10 mouse cellular contexts compared by ENCODE assay signal in the genomic region with DNA sequence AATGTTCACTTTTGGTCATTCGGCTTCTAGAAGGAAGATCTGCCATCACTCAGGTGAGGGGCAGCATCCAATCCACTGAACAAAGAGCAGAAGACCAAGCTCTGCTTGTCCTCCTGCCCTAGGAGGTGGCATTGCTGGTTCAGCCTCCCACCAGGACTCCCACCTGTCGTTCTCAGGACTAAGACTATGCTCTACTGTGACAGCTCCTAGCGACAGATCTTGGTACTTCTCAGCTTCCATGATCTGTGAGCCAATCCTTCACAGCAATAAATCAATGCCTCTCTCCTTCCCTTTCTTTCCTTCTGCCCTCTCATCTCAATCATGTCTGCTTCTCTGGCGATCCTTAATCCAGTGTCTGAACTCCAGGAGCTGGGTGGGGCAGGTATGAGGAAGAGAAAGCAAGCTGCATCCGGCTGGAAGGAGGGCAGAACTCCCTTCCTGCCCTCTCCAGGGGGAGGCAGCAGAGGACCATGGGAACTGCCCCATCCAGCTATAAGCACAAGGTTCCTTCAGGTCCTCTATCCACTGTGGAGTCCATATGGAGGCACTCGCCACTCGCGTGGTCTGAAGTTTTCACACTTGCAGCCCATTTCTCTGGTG. TPM values are rescaled to one million over a fixed set of nuclear protein-coding genes. Genes with fewer than 3 reads are reported as not detected.
DNase-seq lines count a peak whose midpoint lies in the region; ATAC-seq lines count a peak whose summit lies in the region.
"Had no signal": no experiment of that assay in that cellular context is flagged by ENCODE, and none has a peak within 500 bp of the region (broad histone marks: within the 10 kb centered on the region; RNA-seq: fewer than 3 reads in every experiment).

No protein-coding gene starts in this region.

- no peak overlapping the region for H3K9ac ChIP-seq in midbrain, embryonic 11.5 days (ENCODE audit: low read length)

- peaks cover 33% of the 10 kb centered on the region for H3K4me1 ChIP-seq in midbrain, embryonic 11.5 days (ENCODE audit: control insufficient read depth, insufficient read depth, low read length)

- no peaks in the 10 kb centered on the region for H3K9me3 ChIP-seq in midbrain, embryonic 11.5 days (ENCODE audit: control insufficient read depth, low read length)

- 57% methylated on average over 8 of the region's 8 CpGs for WGBS in midbrain, embryonic 11.5 days

- ATAC-seq in frontal cortex, adult (ENCODE audit: low TSS enrichment), result peak; percentile 53; the same call in 1 of the 2 replicates
- ATAC-seq in midbrain, embryonic 11.5 days (ENCODE audit: low FRiP score), result no peak
- ATAC-seq in monocyte, adult 5-6 weeks (replicated peaks; ENCODE audit: insufficient number of reproducible peaks, low FRiP score, low TSS enrichment, poor library complexity, severe bottlenecking), result no peak

- H3K4me3 ChIP-seq in midbrain, embryonic 11.5 days (ENCODE audit: low read depth, low read length), result no peak overlapping the region

- no peak overlapping the region for H3K27ac ChIP-seq in midbrain, embryonic 11.5 days (ENCODE audit: low read depth, low read length)

- H3K27me3 ChIP-seq in midbrain, embryonic 11.5 days (ENCODE audit: control insufficient read depth, insufficient read depth, low read length), result peaks cover 68% of the 10 kb centered on the region

- H3K4me2 ChIP-seq in midbrain, embryonic 11.5 days, result no peak overlapping the region

- no peak for DNase-seq in frontal cortex, postnatal 36 days (ENCODE audit: low spot score in 2 of 2)
- DNase-seq in urinary bladder, adult 18-20 months (ENCODE audit: low spot score in 2 of 2), result peak; percentile 48 to 60
- no peak for DNase-seq in urinary bladder, postnatal 10 days (ENCODE audit: low spot score)
- peak; percentile 54 for DNase-seq in kidney, postnatal 10 days
- peak; percentile 50 to 66 for DNase-seq in urinary bladder, postnatal 36 days (ENCODE audit: low spot score in 2 of 2)
- DNase-seq in midbrain, embryonic 11.5 days (ENCODE audit: low spot score, missing footprints), result no peak
- DNase-seq: cerebellum, adult 8-10 months; right cerebral cortex, postnatal 4 days had no signal

- no peaks in the 10 kb centered on the region for H3K36me3 ChIP-seq in midbrain, embryonic 11.5 days (ENCODE audit: control insufficient read depth, insufficient read depth, low read length)

RNA-seq across cellular contexts. Expression of a gene that starts 54.8 kb away (rescaled TPM):
- polyA plus RNA-seq in midbrain, embryonic 11.5 days (2014; fragmentation: Nextera tagmentation; extraction: Ambion mirVana), result 49.5 and 58.7 TPM in 2 replicates
- 14.2 to 17.9 TPM (median 16.4 TPM) in 3 replicates for total RNA-seq in monocyte, adult 5-6 weeks (2017)

Comparison
In these comparisons a context has a peak if more than half of its experiments do, and no peak if none do; other contexts are left out.
1. DNase-seq: peak in urinary bladder, adult 18-20 months (2 of 2), kidney, postnatal 10 days (single experiment) and urinary bladder, postnatal 36 days (2 of 2); none in frontal cortex, postnatal 36 days (0 of 2), urinary bladder, postnatal 10 days (single experiment) and midbrain, embryonic 11.5 days (single experiment).